Mouse (Mus musculus): Measurements from ENCODE around the gene Gm37240. TPM values are rescaled to one million over a fixed set of nuclear protein-coding genes. Genes with fewer than 3 reads are reported as not detected.

Gm37240 gene
- polyA plus RNA-seq, 1 experiment: not detected

DNA sequence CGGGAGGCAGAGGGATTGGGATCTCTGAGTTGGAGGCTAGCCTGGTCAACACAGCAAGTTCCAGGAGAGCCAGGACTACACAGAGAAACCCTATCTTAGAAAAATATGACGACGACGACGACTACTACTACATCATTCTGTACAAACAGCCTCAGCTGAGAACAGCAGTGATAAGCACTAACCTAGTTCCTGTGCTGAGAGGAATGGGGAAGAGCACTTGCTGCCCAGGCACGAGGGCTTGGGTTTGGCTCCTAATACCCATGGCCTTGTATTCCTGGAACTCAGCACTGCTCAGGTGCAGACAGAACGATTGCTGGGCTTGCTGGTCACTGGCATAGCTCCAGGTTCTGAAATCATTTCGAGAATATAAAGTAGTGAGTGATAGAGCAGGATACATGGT lies 1178.2 kb downstream of the Gm37240 start:
- H3K4me1 ChIP-seq (ENCODE audit: control insufficient read depth, insufficient read depth, low read length): no peaks in the 10 kb centered on the region
- H3K27ac ChIP-seq (ENCODE audit: insufficient read depth, low read depth, low read length): no peak overlapping the region
- no peak overlapping the region for H3K4me3 ChIP-seq (ENCODE audit: insufficient read depth, low read depth, low read length)
- WGBS: 85% methylated on average over 8 of the region's 8 CpGs
- TF ChIP-seq POLR2A (IDR thresholded peaks at IDR 0.05; ENCODE audit: insufficient read depth, low read depth, low read length): no peak
- no peak for TF ChIP-seq CTCF (IDR thresholded peaks at IDR 0.05; ENCODE audit: insufficient read depth, low read depth, low read length)

DNA sequence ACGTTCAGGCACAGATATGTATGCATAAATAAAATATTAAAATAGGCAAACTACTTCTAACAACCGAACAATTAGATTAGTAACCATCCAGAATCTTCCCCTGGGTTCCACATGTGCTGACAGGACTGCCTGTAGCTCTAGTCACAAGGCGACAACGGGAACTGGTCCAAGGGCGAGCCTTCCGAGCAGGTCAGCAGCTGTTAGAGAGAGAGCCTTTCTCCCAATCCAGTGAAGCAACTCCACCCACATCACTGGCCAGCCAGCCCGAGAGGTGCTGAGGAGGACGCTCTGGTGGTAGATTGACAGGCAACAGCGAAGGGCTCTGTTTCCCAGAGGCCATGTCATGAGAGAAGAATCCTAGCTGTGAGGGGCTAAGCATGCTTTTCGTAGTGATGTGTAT lies 1178.8 kb downstream of the Gm37240 start:
- Histone ChIP-seq H3K4me3 (ENCODE audit: insufficient read depth, low read depth, low read length) (no peak overlapping the region), H3K4me1 (ENCODE audit: control insufficient read depth, insufficient read depth, low read length) (no peaks in the 10 kb centered on the region), H3K27ac (ENCODE audit: insufficient read depth, low read depth, low read length) (no peak overlapping the region)
- no peak for TF ChIP-seq CTCF (IDR thresholded peaks at IDR 0.05; ENCODE audit: insufficient read depth, low read depth, low read length)
- no peak for TF ChIP-seq POLR2A (IDR thresholded peaks at IDR 0.05; ENCODE audit: insufficient read depth, low read depth, low read length)
- WGBS: 92% methylated on average over 10 of the region's 10 CpGs

DNA sequence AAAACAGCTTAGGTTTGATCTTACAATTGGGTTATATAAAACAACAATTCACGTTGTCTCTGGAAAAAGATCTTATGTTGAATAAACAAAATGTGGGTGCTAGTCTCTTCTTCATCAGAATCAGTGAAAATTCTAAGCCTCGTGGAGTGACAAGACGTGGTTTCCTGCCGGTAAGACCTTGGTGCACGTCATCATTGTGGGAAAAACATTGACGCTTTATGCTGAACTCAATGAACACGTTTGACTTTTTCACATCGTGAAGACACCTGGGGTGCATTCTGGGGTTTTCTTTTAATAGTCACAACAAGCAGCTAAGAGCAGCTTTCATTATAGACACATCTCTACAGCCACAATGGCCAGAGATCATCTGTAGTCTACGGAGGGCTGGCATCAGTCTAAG lies 1182.1 kb downstream of the Gm37240 start:
- H3K4me1 ChIP-seq (ENCODE audit: control insufficient read depth, insufficient read depth, low read length): peaks cover 2% of the 10 kb centered on the region; the same call in 1 of the 2 replicates
- H3K4me3 ChIP-seq (ENCODE audit: insufficient read depth, low read depth, low read length): no peak overlapping the region
- no peak overlapping the region for H3K27ac ChIP-seq (ENCODE audit: insufficient read depth, low read depth, low read length)
- 89% methylated on average over 9 of the region's 9 CpGs for WGBS
- TF ChIP-seq CTCF (IDR thresholded peaks at IDR 0.05; ENCODE audit: insufficient read depth, low read depth, low read length) (no peak), POLR2A (IDR thresholded peaks at IDR 0.05; ENCODE audit: insufficient read depth, low read depth, low read length) (no peak)

DNA sequence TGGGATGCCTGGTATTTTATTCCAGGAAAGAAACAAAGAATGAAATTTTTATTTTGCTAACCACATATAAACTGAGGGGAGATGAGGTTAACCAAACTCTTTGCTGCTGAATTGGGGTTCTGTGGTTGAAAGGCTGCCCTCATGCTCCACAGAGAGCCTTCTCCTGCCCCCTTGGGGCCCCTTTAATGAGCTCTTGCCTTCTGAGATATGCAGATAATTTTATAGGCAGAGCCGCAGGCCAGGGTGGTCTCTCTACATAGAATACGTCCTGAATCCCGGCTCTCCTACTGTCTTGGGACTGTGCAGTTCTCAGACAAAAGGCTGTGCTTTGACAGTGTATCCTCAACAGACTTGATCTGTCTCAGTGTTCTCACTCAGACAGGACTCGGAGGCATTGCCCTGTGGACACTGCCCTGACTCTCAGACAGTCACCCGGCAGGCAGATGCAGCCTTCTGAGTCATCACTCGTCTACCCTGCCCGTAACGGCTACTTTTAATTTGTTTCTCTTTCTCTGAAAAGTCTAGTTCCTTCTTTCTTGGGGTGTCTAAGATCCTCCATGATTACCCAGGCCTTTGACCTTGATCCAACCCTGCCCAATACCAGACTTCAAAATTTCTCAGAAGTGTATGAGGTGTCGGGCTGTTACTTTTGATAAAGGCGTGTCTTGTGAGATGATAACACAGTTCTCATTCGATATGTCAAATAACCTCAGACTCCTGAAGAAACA lies 1184.1 kb downstream of the Gm37240 start:
- 87% methylated on average over 11 of the region's 11 CpGs for WGBS
- Histone ChIP-seq H3K4me3 (ENCODE audit: insufficient read depth, low read depth, low read length) (no peak overlapping the region), H3K4me1 (ENCODE audit: control insufficient read depth, insufficient read depth, low read length) (peaks cover 2% of the 10 kb centered on the region; the same call in 1 of the 2 replicates), H3K27ac (ENCODE audit: insufficient read depth, low read depth, low read length) (no peak overlapping the region)
- no peak for TF ChIP-seq CTCF (IDR thresholded peaks at IDR 0.05; ENCODE audit: insufficient read depth, low read depth, low read length)
- TF ChIP-seq POLR2A (IDR thresholded peaks at IDR 0.05; ENCODE audit: insufficient read depth, low read depth, low read length): no peak

DNA sequence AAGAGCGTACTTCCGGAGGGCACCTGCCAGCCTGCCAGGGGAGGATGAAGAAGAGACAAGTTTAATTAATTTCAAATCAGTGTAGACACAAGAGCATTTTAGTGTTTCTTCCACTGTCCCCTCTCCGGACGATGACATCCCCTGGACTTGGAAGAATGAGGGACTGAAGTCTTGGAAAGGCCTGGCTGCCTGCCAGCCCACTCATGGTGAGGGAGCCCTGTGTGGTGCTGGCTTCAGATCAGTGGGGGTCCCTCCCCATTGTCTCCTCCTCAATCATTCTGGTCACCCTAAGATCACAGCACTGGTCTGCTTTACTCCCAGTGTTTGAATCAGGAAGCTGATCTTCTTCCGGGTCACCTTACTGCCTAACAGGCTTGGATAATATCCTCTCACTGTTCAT lies 1185.4 kb downstream of the Gm37240 start:
- H3K27ac ChIP-seq (ENCODE audit: insufficient read depth, low read depth, low read length): no peak overlapping the region
- 68% methylated on average over 5 of the region's 5 CpGs for WGBS
- TF ChIP-seq CTCF (IDR thresholded peaks at IDR 0.05; ENCODE audit: insufficient read depth, low read depth, low read length) (no peak), POLR2A (IDR thresholded peaks at IDR 0.05; ENCODE audit: insufficient read depth, low read depth, low read length) (no peak)
- no peak overlapping the region for H3K4me3 ChIP-seq (ENCODE audit: insufficient read depth, low read depth, low read length)
- H3K4me1 ChIP-seq (ENCODE audit: control insufficient read depth, insufficient read depth, low read length): peaks cover 2% of the 10 kb centered on the region; the same call in 1 of the 2 replicates

DNA sequence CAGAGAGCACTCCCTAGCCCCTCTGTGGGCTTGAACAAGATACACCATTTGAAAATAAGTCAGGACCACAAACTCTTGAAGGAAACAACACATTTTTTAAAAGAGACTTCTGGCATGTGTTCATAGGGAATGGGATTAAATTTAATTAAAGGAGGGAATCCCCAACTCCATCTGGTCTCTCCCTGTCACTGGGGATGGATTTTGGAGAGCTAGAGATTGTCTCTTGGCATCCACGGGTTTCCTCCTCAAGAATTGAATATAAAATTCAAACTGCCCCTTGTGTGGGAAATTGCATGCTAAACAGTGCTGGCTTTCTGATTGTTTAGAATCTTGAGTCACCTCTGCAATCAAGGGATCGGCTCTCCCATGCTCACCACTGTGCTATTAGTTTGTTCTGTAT lies 1185.8 kb downstream of the Gm37240 start:
- 71% methylated on average over 2 of the region's 2 CpGs for WGBS
- TF ChIP-seq CTCF (IDR thresholded peaks at IDR 0.05; ENCODE audit: insufficient read depth, low read depth, low read length) (no peak), POLR2A (IDR thresholded peaks at IDR 0.05; ENCODE audit: insufficient read depth, low read depth, low read length) (no peak)
- no peak overlapping the region for H3K27ac ChIP-seq (ENCODE audit: insufficient read depth, low read depth, low read length)
- peaks cover 4% of the 10 kb centered on the region for H3K4me1 ChIP-seq (ENCODE audit: control insufficient read depth, insufficient read depth, low read length)
- H3K4me3 ChIP-seq (ENCODE audit: insufficient read depth, low read depth, low read length): no peak overlapping the region

DNA sequence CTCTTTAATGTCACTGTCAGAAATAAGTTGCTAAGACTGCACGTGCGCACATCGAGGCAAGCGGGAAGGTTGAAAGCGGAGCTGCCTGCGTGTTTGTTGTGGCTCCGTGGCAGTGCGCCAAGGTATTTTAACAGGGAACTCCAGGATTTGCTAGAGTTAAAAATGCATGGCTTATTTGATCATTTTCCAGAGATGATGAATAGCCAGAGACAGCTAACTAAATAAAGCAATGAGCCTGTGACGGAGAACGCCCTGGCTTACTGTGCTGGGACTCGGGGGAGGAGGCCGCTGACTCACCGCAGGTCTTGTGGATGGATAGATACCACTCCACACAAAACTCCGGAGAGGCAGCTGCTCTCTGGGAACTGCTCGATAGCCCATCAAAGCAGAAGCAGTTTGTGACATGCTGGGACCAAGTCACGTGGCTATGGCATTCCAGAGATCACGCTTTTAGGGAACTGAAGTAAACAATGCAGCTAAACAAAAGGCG lies 1190.8 kb downstream of the Gm37240 start:
- H3K4me3 ChIP-seq (ENCODE audit: insufficient read depth, low read depth, low read length): no peak overlapping the region
- 24% methylated on average over 18 of the region's 18 CpGs for WGBS
- H3K27ac ChIP-seq (ENCODE audit: insufficient read depth, low read depth, low read length): no peak overlapping the region
- H3K4me1 ChIP-seq (ENCODE audit: control insufficient read depth, insufficient read depth, low read length): peaks cover 5% of the 10 kb centered on the region
- TF ChIP-seq POLR2A (IDR thresholded peaks at IDR 0.05; ENCODE audit: insufficient read depth, low read depth, low read length) (no peak), CTCF (IDR thresholded peaks at IDR 0.05; ENCODE audit: insufficient read depth, low read depth, low read length) (no peak)

DNA sequence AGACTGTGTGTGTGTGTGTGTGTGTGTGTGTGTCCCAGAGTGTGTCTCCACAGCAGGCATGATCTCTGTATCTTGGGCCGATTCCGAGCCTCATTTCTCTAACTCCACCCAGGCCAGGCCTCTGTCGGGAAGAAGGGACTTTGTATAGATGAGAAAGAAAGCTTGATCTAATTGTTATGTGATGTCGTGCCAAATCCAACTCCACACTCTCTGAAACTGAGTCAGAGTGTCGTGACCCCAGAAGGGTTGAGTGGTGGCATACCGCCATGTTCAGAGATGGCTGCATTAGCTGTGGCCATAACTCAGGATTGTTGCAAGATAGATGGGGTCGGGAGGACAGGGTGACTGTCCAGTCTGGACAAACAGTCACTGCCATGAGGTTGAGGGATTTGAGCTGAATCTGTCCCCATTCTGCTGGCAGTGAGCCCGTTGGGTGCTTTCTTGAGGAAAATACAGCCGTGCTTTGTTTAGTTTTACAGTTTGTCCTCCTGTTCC lies 1191.4 kb downstream of the Gm37240 start:
- no peak overlapping the region for H3K4me3 ChIP-seq (ENCODE audit: insufficient read depth, low read depth, low read length)

DNA sequence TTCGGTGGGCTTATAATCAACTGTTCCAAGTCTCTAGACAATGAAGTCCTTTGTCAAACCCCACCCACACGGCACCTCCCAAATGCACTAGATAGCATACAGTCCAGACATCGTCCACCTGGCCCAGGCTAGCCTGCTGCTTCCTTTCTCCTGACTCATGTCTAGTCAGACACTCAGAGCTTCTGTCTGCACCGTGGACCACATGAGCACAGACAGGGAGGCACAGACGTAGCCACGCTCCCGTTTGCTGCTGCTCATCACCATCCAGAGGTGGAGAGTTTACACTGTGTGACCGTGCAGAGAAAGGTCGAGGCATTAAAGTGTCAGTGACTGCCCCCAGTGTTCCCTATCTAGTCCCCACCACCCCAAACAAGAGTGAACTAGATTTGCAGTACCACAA lies 1191.9 kb downstream of the Gm37240 start:
- Histone ChIP-seq H3K27ac (ENCODE audit: insufficient read depth, low read depth, low read length) (no peak overlapping the region), H3K4me3 (ENCODE audit: insufficient read depth, low read depth, low read length) (no peak overlapping the region), H3K4me1 (ENCODE audit: control insufficient read depth, insufficient read depth, low read length) (peaks cover 5% of the 10 kb centered on the region)
- TF ChIP-seq CTCF (IDR thresholded peaks at IDR 0.05; ENCODE audit: insufficient read depth, low read depth, low read length) (no peak), POLR2A (IDR thresholded peaks at IDR 0.05; ENCODE audit: insufficient read depth, low read depth, low read length) (no peak)
- 69% methylated on average over 9 of the region's 9 CpGs for WGBS

More for the DNA sequence above, 1191.4 kb downstream of the Gm37240 start:
- no peak overlapping the region for H3K27ac ChIP-seq (ENCODE audit: insufficient read depth, low read depth, low read length)
- TF ChIP-seq CTCF (IDR thresholded peaks at IDR 0.05; ENCODE audit: insufficient read depth, low read depth, low read length): no peak
- no peak for TF ChIP-seq POLR2A (IDR thresholded peaks at IDR 0.05; ENCODE audit: insufficient read depth, low read depth, low read length)
- WGBS: 61% methylated on average over 9 of the region's 9 CpGs
- peaks cover 5% of the 10 kb centered on the region for H3K4me1 ChIP-seq (ENCODE audit: control insufficient read depth, insufficient read depth, low read length)

All from olfactory bulb, adult 2 months (tissue).